Mouse (Mus musculus): ENCODE data around the gene Ttc23. TPM values are rescaled to one million over a fixed set of nuclear protein-coding genes. Genes with fewer than 3 reads are reported as not detected.

Gene Ttc23
- polyA plus RNA-seq, 1 experiment from 2014 or later: 28.1 TPM

DNA sequence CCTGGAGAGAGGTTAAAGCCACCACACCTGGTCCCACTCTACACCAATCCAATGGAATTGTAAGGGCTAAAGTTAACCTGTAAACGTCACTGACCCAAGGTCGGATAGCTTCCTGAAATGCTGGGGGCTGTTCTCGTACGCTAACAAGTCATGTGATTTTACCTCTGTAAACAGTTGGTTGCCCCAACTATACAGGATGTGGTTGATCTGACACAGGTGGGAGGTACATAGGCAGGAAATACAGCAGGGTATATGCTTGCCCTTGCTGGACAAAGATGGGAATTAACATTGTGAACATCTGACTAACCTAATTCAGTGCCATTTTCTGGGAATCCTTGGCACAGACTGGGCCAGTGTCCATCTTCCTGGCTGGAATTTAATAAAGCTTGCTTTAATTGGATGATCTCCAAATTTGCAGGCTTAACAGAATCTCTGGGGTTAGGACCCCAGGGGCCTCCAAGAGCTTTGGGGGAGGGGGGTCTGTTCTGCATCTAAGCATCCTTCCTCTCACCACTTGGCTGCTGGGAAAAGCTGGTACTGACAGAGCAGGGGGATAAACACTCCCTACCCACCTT, 100.6 kb downstream of the Ttc23 start:
- ATAC-seq (ENCODE audit: low read depth): 0 out of 2 replicates have a peak, but pooled peaks have one; percentile 30
- H3K4me3 ChIP-seq (ENCODE audit: low read depth, low read length): no peak overlapping the region
- WGBS: 70% methylated on average over 4 of the region's 4 CpGs
- H3K4me1 ChIP-seq (ENCODE audit: control insufficient read depth, insufficient read depth, low read length): peaks cover 14% of the 10 kb centered on the region
- no peaks in the 10 kb centered on the region for H3K27me3 ChIP-seq (replicated peaks; ENCODE audit: control insufficient read depth, insufficient read depth, low read length)
- H3K9ac ChIP-seq (ENCODE audit: low read depth, low read length): no peak overlapping the region
- H3K9me3 ChIP-seq (ENCODE audit: control insufficient read depth, low read length): 0 out of 2 replicates have a peak, but pooled peaks cover 3% of the 10 kb centered on the region
- H3K4me2 ChIP-seq (ENCODE audit: low read depth, low read length): no peak overlapping the region
- no peak overlapping the region for H3K27ac ChIP-seq (replicated peaks; ENCODE audit: low read depth, low read length)
- no peaks in the 10 kb centered on the region for H3K36me3 ChIP-seq (ENCODE audit: control insufficient read depth, insufficient read depth, low read length)
- no peak for DNase-seq (ENCODE audit: low spot score)

DNA sequence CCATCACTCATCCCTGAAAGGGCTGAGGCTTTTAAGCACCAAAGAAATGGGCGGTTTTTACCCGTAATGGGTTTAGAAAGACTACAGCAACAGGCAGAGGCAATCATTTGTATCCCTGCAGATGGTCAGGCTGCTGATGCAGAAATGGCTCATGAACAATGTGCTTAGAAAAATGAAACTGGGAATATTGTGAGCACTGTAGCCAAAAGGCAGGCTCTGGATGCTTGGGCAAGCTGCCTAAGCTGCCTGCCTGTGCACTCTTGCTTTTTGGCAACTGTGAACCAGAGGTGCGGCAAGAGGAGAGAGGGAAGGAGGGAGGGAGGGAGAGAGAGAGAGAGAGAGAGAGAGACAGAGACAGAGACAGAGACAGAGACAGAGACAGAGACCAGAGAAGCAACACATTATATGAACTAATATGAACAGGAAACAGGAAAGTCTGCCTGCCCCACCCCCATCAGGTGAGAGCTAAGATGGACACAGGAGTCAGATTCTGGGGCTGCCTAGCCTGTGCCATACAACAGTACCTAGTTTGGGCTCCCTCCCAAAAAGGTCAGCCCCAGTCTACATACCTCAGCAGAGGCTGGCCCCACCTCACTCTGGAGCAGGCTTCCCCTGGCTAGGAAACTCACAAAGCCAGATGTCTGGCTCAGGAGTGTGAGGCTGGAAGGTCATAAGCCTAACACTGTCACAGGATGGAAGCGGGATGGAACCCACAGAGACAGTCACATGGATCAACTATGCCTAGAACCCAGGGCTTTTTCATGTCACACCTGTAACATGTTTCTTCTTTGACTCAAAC, 102.4 kb downstream of the Ttc23 start:
- H3K27ac ChIP-seq (replicated peaks; ENCODE audit: low read depth, low read length): no peak overlapping the region; the same call in 1 of the 2 replicates
- ATAC-seq (ENCODE audit: low read depth) (no peak), DNase-seq (ENCODE audit: low spot score) (no peak)
- WGBS: 64% methylated on average over 4 of the region's 4 CpGs
- H3K9me3 ChIP-seq (ENCODE audit: control insufficient read depth, low read length): no peaks in the 10 kb centered on the region
- H3K4me1 ChIP-seq (ENCODE audit: control insufficient read depth, insufficient read depth, low read length): peaks cover 14% of the 10 kb centered on the region
- no peaks in the 10 kb centered on the region for H3K36me3 ChIP-seq (ENCODE audit: control insufficient read depth, insufficient read depth, low read length)
- no peaks in the 10 kb centered on the region for H3K27me3 ChIP-seq (replicated peaks; ENCODE audit: control insufficient read depth, insufficient read depth, low read length)
- no peak overlapping the region for H3K9ac ChIP-seq (ENCODE audit: low read depth, low read length)
- H3K4me3 ChIP-seq (ENCODE audit: low read depth, low read length): no peak overlapping the region
- H3K4me2 ChIP-seq (ENCODE audit: low read depth, low read length): no peak overlapping the region

- Histone ChIP-seq H3K9me3 (ENCODE audit: control insufficient read depth, low read length) (no peaks in the 10 kb centered on the region), H3K9ac (ENCODE audit: low read depth, low read length) (no peak overlapping the region), H3K36me3 (ENCODE audit: control insufficient read depth, insufficient read depth, low read length) (no peaks in the 10 kb centered on the region), H3K4me1 (ENCODE audit: control insufficient read depth, insufficient read depth, low read length) (peaks cover 4% of the 10 kb centered on the region), H3K4me3 (ENCODE audit: low read depth, low read length) (no peak overlapping the region), H3K27ac (replicated peaks; ENCODE audit: low read depth, low read length) (no peak overlapping the region), H3K4me2 (ENCODE audit: low read depth, low read length) (no peak overlapping the region), H3K27me3 (replicated peaks; ENCODE audit: control insufficient read depth, insufficient read depth, low read length) (peaks cover 14% of the 10 kb centered on the region; the same call in 1 of the 2 replicates)
- 75% methylated on average over 11 of the region's 11 CpGs for WGBS
- DNase-seq (ENCODE audit: low spot score): no peak
- no peak for ATAC-seq (ENCODE audit: low read depth)
These were observed 107.4 kb downstream of the Ttc23 start for GRCm38 (mm10) chr7:67754606-67755005.

DNA sequence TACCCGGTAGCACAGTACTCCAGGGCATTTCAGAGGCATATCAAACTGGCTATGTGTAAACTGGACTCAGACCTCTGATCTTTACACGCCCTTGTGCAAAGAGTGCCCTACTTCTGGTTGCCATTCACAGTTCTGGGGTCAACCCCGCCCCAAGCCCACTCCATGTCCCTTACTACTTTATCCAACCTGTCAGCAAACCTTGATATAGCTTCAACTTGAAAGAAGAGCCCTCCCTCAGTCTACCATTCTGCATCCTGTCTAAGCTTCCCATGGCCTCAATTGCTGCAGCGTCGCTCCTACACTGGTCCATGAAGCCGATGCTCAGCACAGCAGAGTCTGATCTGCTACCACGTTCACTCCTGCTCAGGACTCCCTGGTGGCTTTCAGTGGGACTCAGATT, 108.2 kb downstream of the Ttc23 start:
- no peak for ATAC-seq (ENCODE audit: low read depth)
- WGBS: 86% methylated on average over 7 of the region's 7 CpGs
- Histone ChIP-seq H3K9me3 (ENCODE audit: control insufficient read depth, low read length) (no peaks in the 10 kb centered on the region), H3K36me3 (ENCODE audit: control insufficient read depth, insufficient read depth, low read length) (no peaks in the 10 kb centered on the region), H3K27ac (replicated peaks; ENCODE audit: low read depth, low read length) (no peak overlapping the region), H3K9ac (ENCODE audit: low read depth, low read length) (no peak overlapping the region), H3K4me1 (ENCODE audit: control insufficient read depth, insufficient read depth, low read length) (peaks cover 4% of the 10 kb centered on the region), H3K4me2 (ENCODE audit: low read depth, low read length) (no peak overlapping the region), H3K27me3 (replicated peaks; ENCODE audit: control insufficient read depth, insufficient read depth, low read length) (peaks cover 14% of the 10 kb centered on the region; the same call in 1 of the 2 replicates), H3K4me3 (ENCODE audit: low read depth, low read length) (no peak overlapping the region)
- no peak for DNase-seq (ENCODE audit: low spot score)

DNA sequence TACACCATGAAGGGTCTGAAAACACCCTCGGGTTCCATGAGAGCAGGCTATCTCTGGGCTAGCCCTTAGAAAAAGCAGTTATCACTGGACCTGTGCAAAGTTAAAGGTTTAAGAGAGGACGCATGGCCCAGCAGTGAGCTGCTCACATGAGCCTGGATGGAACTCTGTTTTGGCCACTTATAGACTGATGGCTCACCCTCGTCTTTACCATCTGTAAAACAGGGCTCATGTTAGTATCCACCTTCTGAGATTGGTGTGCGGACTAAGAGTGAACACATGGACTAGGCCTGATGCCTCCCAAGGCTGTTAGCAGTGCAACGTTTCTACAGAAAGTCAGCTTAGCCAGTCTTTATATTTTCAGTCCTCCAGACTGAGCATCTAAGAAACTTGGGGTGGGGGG, 109.4 kb downstream of the Ttc23 start:
- Histone ChIP-seq H3K27ac (replicated peaks; ENCODE audit: low read depth, low read length) (no peak overlapping the region), H3K4me3 (ENCODE audit: low read depth, low read length) (no peak overlapping the region), H3K4me1 (ENCODE audit: control insufficient read depth, insufficient read depth, low read length) (peaks cover 7% of the 10 kb centered on the region), H3K36me3 (ENCODE audit: control insufficient read depth, insufficient read depth, low read length) (no peaks in the 10 kb centered on the region), H3K9ac (ENCODE audit: low read depth, low read length) (no peak overlapping the region), H3K4me2 (ENCODE audit: low read depth, low read length) (no peak overlapping the region), H3K27me3 (replicated peaks; ENCODE audit: control insufficient read depth, insufficient read depth, low read length) (peaks cover 14% of the 10 kb centered on the region; the same call in 1 of the 2 replicates), H3K9me3 (ENCODE audit: control insufficient read depth, low read length) (no peaks in the 10 kb centered on the region)
- DNase-seq (ENCODE audit: low spot score) (no peak), ATAC-seq (ENCODE audit: low read depth) (no peak)
- WGBS: 80% methylated on average over 5 of the region's 5 CpGs

GRCm38 (mm10) chr7:67758506-67758857, 111.3 kb downstream of the Ttc23 start:
- no peaks in the 10 kb centered on the region for H3K36me3 ChIP-seq (ENCODE audit: control insufficient read depth, insufficient read depth, low read length)
- H3K4me2 ChIP-seq (ENCODE audit: low read depth, low read length): peak overlapping the region; percentile 100
- H3K9me3 ChIP-seq (ENCODE audit: control insufficient read depth, low read length): no peaks in the 10 kb centered on the region
- H3K27me3 ChIP-seq (replicated peaks; ENCODE audit: control insufficient read depth, insufficient read depth, low read length): peaks cover 14% of the 10 kb centered on the region; the same call in 1 of the 2 replicates
- ATAC-seq (ENCODE audit: low read depth) (no peak), DNase-seq (ENCODE audit: low spot score) (no peak)
- H3K27ac ChIP-seq (replicated peaks; ENCODE audit: low read depth, low read length): no peak overlapping the region
- peak overlapping the region; percentile 57 for H3K9ac ChIP-seq (ENCODE audit: low read depth, low read length)
- H3K4me3 ChIP-seq (ENCODE audit: low read depth, low read length): peak overlapping the region; percentile 57
- under 1% methylated on average over 14 of the region's 19 CpGs for WGBS
- H3K4me1 ChIP-seq (ENCODE audit: control insufficient read depth, insufficient read depth, low read length): peaks cover 7% of the 10 kb centered on the region

DNA sequence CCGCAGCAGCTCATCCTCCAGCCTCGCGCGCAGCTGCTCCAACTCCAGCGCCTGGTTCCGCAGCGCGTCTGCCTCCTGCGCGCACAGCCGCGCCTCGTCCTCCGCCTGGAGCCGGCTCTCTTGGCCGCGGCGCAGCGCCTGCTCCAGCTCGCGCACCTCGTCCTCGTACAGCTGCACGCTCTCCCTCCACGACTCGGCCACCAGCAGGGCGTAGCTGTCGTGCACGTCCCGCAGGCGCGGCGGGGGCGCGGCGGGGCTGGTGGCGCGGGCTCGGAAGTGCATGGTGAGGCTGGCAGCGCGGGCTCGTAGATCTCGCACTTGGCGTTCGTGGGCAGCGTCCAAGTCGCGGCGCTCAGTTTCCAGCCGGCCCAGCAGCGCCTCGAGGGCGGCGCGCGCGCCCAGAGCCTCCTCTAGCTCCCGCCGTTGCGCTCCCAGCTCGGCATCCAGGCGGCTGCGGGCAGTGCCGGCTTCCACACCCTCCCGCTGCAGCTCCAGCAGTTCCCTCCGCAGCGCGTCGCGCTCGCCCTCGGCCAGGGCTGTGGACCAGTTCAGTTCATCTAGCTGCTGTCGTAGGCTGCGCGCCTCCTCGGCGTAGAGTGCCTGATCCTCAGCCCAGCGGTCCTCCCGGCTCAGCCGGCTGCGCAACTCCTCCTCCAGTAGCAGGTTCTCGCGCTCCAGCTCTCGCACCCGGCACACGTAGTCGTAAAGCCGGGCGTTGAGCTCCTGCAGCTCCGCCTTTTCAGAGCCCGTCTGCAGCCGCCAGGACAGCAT, 111.8 kb downstream of the Ttc23 start:
- peak overlapping the region; percentile 57 for H3K9ac ChIP-seq (ENCODE audit: low read depth, low read length)
- no peaks in the 10 kb centered on the region for H3K36me3 ChIP-seq (ENCODE audit: control insufficient read depth, insufficient read depth, low read length)
- 0% methylated on average over 37 of the region's 92 CpGs for WGBS
- ATAC-seq (ENCODE audit: low read depth): peak; percentile 82
- peak overlapping the region; percentile 100 for H3K4me2 ChIP-seq (ENCODE audit: low read depth, low read length)
- H3K27me3 ChIP-seq (replicated peaks; ENCODE audit: control insufficient read depth, insufficient read depth, low read length): peaks cover 14% of the 10 kb centered on the region; the same call in 1 of the 2 replicates
- H3K4me1 ChIP-seq (ENCODE audit: control insufficient read depth, insufficient read depth, low read length): peaks cover 7% of the 10 kb centered on the region
- peak; percentile 88 for DNase-seq (ENCODE audit: low spot score)
- peak overlapping the region; percentile 57 for H3K4me3 ChIP-seq (ENCODE audit: low read depth, low read length)
- H3K27ac ChIP-seq (replicated peaks; ENCODE audit: low read depth, low read length): no peak overlapping the region
- no peaks in the 10 kb centered on the region for H3K9me3 ChIP-seq (ENCODE audit: control insufficient read depth, low read length)

DNA sequence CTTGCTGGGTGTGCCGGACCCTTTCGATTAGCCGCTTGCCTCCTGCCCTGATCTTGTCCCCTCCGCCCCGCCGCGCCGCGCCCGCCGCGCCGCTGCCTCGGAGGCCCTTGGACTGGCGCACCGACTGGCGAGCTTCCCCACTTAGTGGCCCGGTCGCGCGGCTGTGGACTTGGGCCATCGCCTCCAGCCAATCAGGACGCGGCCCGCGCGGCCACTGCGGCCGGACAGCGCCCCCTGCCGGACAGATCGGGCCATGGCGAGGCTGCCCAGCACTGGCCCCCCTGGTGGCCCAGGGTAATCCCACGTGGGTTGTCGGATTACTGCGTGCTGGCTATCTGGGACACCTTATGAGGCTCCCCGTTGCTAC, 112.4 kb downstream of the Ttc23 start, which contains the start of gene Synm:
TSS of gene Synm (minus strand) at position 114 of the 367 bp plus-strand sequence.
- ATAC-seq (ENCODE audit: low read depth) (peak; percentile 91), DNase-seq (ENCODE audit: low spot score) (peak; percentile 81)
- H3K27me3 ChIP-seq (replicated peaks; ENCODE audit: control insufficient read depth, insufficient read depth, low read length): peaks cover 14% of the 10 kb centered on the region; the same call in 1 of the 2 replicates
- H3K4me3 ChIP-seq (ENCODE audit: low read depth, low read length): peak within 1 kb of the TSS; percentile 57
- H3K36me3 ChIP-seq (ENCODE audit: control insufficient read depth, insufficient read depth, low read length): no peaks in the 10 kb centered on the region
- H3K9ac ChIP-seq (ENCODE audit: low read depth, low read length): peak within 1 kb of the TSS; percentile 57
- no peak within 1 kb of the TSS for H3K27ac ChIP-seq (replicated peaks; ENCODE audit: low read depth, low read length)
- H3K4me2 ChIP-seq (ENCODE audit: low read depth, low read length): peak within 1 kb of the TSS; percentile 100
- peaks cover 7% of the 10 kb centered on the region for H3K4me1 ChIP-seq (ENCODE audit: control insufficient read depth, insufficient read depth, low read length)
- no peaks in the 10 kb centered on the region for H3K9me3 ChIP-seq (ENCODE audit: control insufficient read depth, low read length)
- WGBS: under 1% methylated on average over 32 of the region's 37 CpGs

Data from embryonic facial prominence, embryonic 14.5 days (tissue).